Mouse (Mus musculus): ENCODE data around the gene Znrf2.

GRCm38 (mm10) chr6:54822348-54822747 is 5.6 kb downstream of the Znrf2 start:
- TF ChIP-seq CTCF (IDR thresholded peaks at IDR 0.05 in 2 of 3, conservative IDR thresholded peaks at IDR 0.05 in 1 of 3; ENCODE audit: control insufficient read depth in 1 of 3, insufficient read depth in 1 of 3, low read depth in 2 of 3, low read length in 3 of 3, poor library complexity in 1 of 3, severe bottlenecking in 1 of 3) (no peak), CHD2 (IDR thresholded peaks at IDR 0.05; ENCODE audit: low read length) (no peak), MYC (IDR thresholded peaks at IDR 0.05; ENCODE audit: low read depth, low read length) (no peak), ETS1 (IDR thresholded peaks at IDR 0.05; ENCODE audit: low read depth, low read length) (no peak), MAZ (IDR thresholded peaks at IDR 0.05; ENCODE audit: low read depth, low read length) (no peak), EP300 (IDR thresholded peaks at IDR 0.05; ENCODE audit: low read depth in 1 of 2, low read length in 2 of 2) (no peak), RCOR1 (IDR thresholded peaks at IDR 0.05; ENCODE audit: low read depth, low read length) (no peak), POLR2A (IDR thresholded peaks at IDR 0.05; ENCODE audit: control insufficient read depth in 1 of 2, insufficient read depth in 1 of 2, low read depth in 1 of 2, low read length in 2 of 2, poor library complexity in 1 of 2) (no peak), USF1 (IDR thresholded peaks at IDR 0.05; ENCODE audit: low read depth, low read length) (no peak), POLR2AphosphoS2 (IDR thresholded peaks at IDR 0.05; ENCODE audit: low read length) (no peak), TCF12 (IDR thresholded peaks at IDR 0.05; ENCODE audit: low read depth, low read length) (no peak)
